Mouse (Mus musculus): ENCODE results near the gene Rasgrp2.

Gene Rasgrp2

DNA sequence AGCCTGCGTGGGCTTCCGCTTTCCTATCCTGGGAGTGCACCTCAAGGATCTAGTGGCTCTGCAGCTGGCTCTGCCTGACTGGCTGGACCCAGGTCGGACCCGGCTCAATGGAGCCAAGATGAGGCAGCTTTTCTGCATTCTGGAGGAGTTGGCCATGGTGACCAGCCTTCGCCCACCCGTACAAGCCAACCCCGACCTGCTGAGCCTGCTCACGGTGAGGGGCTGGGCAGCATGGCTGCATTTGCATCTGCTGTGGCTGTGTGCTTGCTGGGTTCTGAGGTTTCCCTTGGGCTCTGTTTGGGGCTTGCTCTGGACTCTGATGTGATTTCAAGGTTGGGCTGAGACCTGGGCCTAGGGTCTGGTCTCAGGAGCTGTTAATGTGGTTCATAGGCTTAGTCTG is 8.0 kb downstream of the Rasgrp2 start:
- DNase-seq (ENCODE audit: extremely low spot score, low spot score) = no peak

GRCm38 (mm10) chr19:6407816-6408510 is 8.8 kb downstream of the Rasgrp2 start:
- DNase-seq (ENCODE audit: extremely low spot score, low spot score) = no peak

DNA sequence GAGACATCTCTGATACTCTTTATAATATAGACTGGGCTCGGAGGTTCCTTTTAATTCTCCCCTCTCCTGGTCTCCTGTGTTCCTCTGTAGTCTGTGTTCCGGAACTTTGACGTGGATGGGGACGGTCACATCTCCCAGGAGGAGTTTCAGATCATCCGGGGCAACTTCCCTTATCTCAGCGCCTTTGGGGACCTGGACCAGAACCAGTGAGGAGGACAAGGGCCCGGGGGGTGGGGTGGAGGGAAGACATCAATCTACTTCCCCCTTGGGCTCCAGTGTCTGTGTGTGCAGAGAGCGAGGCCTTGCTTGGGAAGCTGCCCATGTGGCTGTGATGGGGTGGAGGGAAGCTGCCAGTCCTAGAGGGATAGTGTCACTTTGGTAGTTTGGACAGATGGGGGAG is 9.6 kb downstream of the Rasgrp2 start:
- no peak for DNase-seq (ENCODE audit: extremely low spot score, low spot score)

DNA sequence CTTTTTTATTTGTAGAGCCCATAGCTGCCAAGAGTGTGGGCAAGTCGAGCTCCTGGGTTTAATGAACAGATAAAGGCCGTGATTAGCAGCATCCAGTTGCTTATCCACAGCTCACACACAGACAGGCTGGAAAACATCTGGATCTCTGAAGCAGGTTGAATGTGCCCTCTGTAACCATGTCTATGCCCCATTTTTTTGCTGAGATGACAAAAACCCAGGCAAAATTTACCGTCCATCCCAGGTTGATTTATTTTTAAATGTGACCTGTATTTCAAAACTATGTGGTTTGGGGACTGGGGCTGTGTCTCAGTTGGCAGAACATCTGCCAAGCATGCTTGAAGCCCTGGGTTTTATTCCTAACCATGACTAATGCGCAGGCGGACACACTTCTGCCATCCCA is 10.0 kb downstream of the Rasgrp2 start:
- DNase-seq (ENCODE audit: extremely low spot score, low spot score) = no peak

DNA sequence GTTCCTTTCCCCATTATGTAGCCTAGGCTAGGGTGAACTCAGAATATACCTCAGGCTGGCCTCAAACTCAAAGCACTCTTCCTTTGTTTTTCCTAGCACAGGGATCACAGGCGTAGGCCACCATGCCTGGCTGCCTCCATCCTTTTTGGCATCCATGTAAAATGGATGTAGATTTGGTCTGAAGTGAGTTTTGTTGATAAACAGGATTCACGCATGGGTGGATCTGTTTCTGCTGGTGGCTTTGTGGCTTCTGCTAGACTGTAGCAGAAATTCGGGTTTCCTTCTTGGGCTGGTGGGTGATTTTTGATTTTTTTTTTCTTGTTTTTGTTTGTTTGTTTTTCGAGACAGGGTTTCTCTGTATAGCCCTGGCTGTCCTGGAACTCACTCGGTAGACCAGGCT is 10.8 kb downstream of the Rasgrp2 start:
- no peak for DNase-seq (ENCODE audit: extremely low spot score, low spot score)

DNA sequence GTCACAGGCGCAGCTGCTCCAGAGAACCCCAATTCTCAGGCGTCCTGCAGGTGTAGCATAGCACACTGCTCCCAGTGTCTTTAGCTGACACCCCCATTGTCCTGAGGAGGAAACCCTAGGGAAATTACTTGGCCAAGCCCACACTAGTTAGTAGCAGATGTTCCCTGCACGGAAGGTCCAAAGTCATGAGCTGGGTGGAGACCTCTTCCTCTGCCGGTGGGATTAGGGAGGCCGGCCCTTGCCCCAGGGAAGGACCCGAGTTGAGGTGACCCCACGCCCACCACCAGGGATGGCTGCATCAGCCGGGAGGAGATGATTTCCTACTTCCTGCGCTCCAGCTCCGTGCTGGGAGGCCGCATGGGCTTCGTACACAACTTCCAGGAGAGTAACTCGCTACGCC is 13.7 kb downstream of the Rasgrp2 start:
- no peak for DNase-seq (ENCODE audit: extremely low spot score, low spot score)

DNA sequence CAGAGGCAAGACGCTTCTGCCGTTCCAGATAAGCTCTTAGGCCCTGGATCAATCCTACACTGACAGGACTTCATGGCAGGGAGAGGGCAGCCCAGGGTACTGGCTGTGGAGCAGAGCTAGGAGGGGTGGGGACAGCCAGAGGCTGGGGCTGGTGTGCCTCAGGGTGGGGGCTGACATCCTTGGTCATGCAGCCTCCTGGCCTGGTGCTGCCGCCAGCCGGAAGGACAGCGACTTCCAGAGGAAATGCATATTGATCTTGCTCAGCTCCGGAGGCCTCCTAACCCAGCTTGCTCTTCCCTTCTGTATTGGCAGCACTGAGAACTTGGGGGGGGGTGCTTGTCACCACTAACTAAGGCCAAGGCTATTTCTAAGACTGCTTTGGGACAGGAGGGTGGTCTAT is 16.3 kb downstream of the Rasgrp2 start:
- DNase-seq (ENCODE audit: extremely low spot score, low spot score) = no peak

- DNase-seq (ENCODE audit: extremely low spot score, low spot score) = peak; percentile 54
Measured at GRCm38 (mm10) chr19:6416124-6416770, 17.1 kb downstream of the Rasgrp2 start.

GRCm38 (mm10) chr19:6416894-6417761 is 18.0 kb downstream of the Rasgrp2 start:
- DNase-seq (ENCODE audit: extremely low spot score, low spot score) = no peak

- peak; percentile 92 for DNase-seq (ENCODE audit: extremely low spot score, low spot score)
Measured at GRCm38 (mm10) chr19:6418233-6418879, 19.2 kb downstream of the Rasgrp2 start, which contains the start of gene Nrxn2. Gene Nrxn2, plus strand, starts transcription at chr19:6418731.

- no peak for DNase-seq (ENCODE audit: extremely low spot score, low spot score)
Measured at GRCm38 (mm10) chr19:6418984-6419692, 20.0 kb downstream of the Rasgrp2 start.

GRCm38 (mm10) chr19:6419805-6420310 is 20.7 kb downstream of the Rasgrp2 start:
- DNase-seq (ENCODE audit: extremely low spot score, low spot score) = no peak

GRCm38 (mm10) chr19:6420481-6421210 is 21.5 kb downstream of the Rasgrp2 start:
- no peak for DNase-seq (ENCODE audit: extremely low spot score, low spot score)

GRCm38 (mm10) chr19:6421211-6421590 is 22.1 kb downstream of the Rasgrp2 start:
- no peak for DNase-seq (ENCODE audit: extremely low spot score, low spot score)

GRCm38 (mm10) chr19:6422014-6422413 is 22.9 kb downstream of the Rasgrp2 start:
- no peak for DNase-seq (ENCODE audit: extremely low spot score, low spot score)

GRCm38 (mm10) chr19:6423241-6423640 is 24.1 kb downstream of the Rasgrp2 start:
- DNase-seq (ENCODE audit: extremely low spot score, low spot score) = no peak

GRCm38 (mm10) chr19:6424137-6424881 is 25.2 kb downstream of the Rasgrp2 start:
- DNase-seq (ENCODE audit: extremely low spot score, low spot score) = no peak

- DNase-seq (ENCODE audit: extremely low spot score, low spot score) = no peak
Measured at GRCm38 (mm10) chr19:6425595-6425994, 26.5 kb downstream of the Rasgrp2 start.

All from neural tube, embryonic 10.5 days (tissue).